ENCODE assay signal across 28 mouse cellular contexts in genomic region chr11:32277736-32278457, GRCm38 (mm10). TPM values are rescaled to one million over a fixed set of nuclear protein-coding genes. Genes with fewer than 3 reads are reported as not detected.
A peak's percentile ranks its signal among the peaks of the same experiment; 100 is the strongest.
DNase-seq lines count a peak whose midpoint lies in the region; ATAC-seq and TF ChIP-seq lines count a peak whose summit lies in the region.
"Had no signal": no experiment of that assay in that cellular context is flagged by ENCODE, and none has a peak within 500 bp of the region (broad histone marks: within the 10 kb centered on the region; RNA-seq: fewer than 3 reads in every experiment).

No protein-coding gene starts in this region.

- no peak for DNase-seq in embryonic facial prominence, embryonic 11.5 days (ENCODE audit: low spot score)
- no peak for DNase-seq in embryonic facial prominence, embryonic 10.5 days (ENCODE audit: low spot score)
- no peak for DNase-seq in heart, adult 9 months (ENCODE audit: low spot score in 2 of 2)
- no peak for DNase-seq in midbrain, embryonic 11.5 days (ENCODE audit: low spot score, missing footprints)
- DNase-seq in midbrain, postnatal 0 days (ENCODE audit: low spot score): no peak
- DNase-seq in yolk sac, embryonic 10.5 days (ENCODE audit: low spot score): peak; percentile 48
- DNase-seq in gastrocnemius, adult 2 months: no peak
- DNase-seq: cerebellum, adult 18-20 months; cerebellum, postnatal 25 days; heart, postnatal 4 days; kidney, adult 2 months; kidney, postnatal 14 days; right cerebral cortex, postnatal 14 days; spleen, adult 18-20 months; thymus, postnatal 36 days had no signal

- H3K9me3 ChIP-seq in embryonic facial prominence, embryonic 11.5 days (replicated peaks; ENCODE audit: control insufficient read depth, low read length): no peaks in the 10 kb centered on the region
- no peaks in the 10 kb centered on the region for H3K9me3 ChIP-seq in embryonic facial prominence, embryonic 10.5 days
- H3K9me3 ChIP-seq in heart, embryonic 13.5 days: no peaks in the 10 kb centered on the region
- H3K9me3 ChIP-seq in midbrain, embryonic 11.5 days (ENCODE audit: control insufficient read depth, low read length): no peaks in the 10 kb centered on the region
- no peaks in the 10 kb centered on the region for H3K9me3 ChIP-seq in midbrain, postnatal 0 days (ENCODE audit: low read length)
- H3K9me3 ChIP-seq: forebrain, embryonic 15.5 days; midbrain, embryonic 12.5 days had no signal

- no peaks in the 10 kb centered on the region for H3K27me3 ChIP-seq in embryonic facial prominence, embryonic 11.5 days (ENCODE audit: control insufficient read depth, insufficient read depth, low read length)
- peaks cover 48% of the 10 kb centered on the region for H3K27me3 ChIP-seq in embryonic facial prominence, embryonic 10.5 days (replicated peaks; ENCODE audit: low read depth, poor library complexity, severe bottlenecking)
- H3K27me3 ChIP-seq in heart, embryonic 13.5 days (replicated peaks): peaks cover 74% of the 10 kb centered on the region
- H3K27me3 ChIP-seq in midbrain, embryonic 11.5 days (ENCODE audit: control insufficient read depth, insufficient read depth, low read length): no peaks in the 10 kb centered on the region; the same call in 1 of the 2 replicates
- H3K27me3 ChIP-seq in midbrain, postnatal 0 days (ENCODE audit: insufficient read depth, low read length): no peaks in the 10 kb centered on the region
- H3K27me3 ChIP-seq: forebrain, embryonic 15.5 days had no signal

- H3K9ac ChIP-seq in embryonic facial prominence, embryonic 11.5 days (replicated peaks; ENCODE audit: low read length): no peak overlapping the region
- H3K9ac ChIP-seq in heart, embryonic 13.5 days: peak overlapping the region; percentile 28
- no peak overlapping the region for H3K9ac ChIP-seq in midbrain, embryonic 11.5 days (ENCODE audit: low read length)
- no peak overlapping the region for H3K9ac ChIP-seq in midbrain, postnatal 0 days (replicated peaks; ENCODE audit: low read length, poor library complexity, severe bottlenecking)
- H3K9ac ChIP-seq: forebrain, embryonic 15.5 days; midbrain, embryonic 12.5 days had no signal

- WGBS in embryonic facial prominence, embryonic 11.5 days: 72% methylated on average over 21 of the region's 21 CpGs
- 68% methylated on average over 21 of the region's 21 CpGs for WGBS in embryonic facial prominence, embryonic 10.5 days
- WGBS in heart, embryonic 13.5 days: 54% methylated on average over 21 of the region's 21 CpGs
- WGBS in midbrain, embryonic 11.5 days: 72% methylated on average over 21 of the region's 21 CpGs
- 82% methylated on average over 21 of the region's 21 CpGs for WGBS in midbrain, postnatal 0 days

- peak; percentile 66; the same call in 1 of the 2 replicates for ATAC-seq in embryonic facial prominence, embryonic 11.5 days (replicated peaks; ENCODE audit: insufficient number of reproducible peaks, low FRiP score, low TSS enrichment, low read depth)
- no peak for ATAC-seq in heart, embryonic 13.5 days (ENCODE audit: extremely low read depth, insufficient number of reproducible peaks, low FRiP score, low TSS enrichment)
- peak; percentile 24; the same call in 1 of the 2 replicates for ATAC-seq in midbrain, embryonic 11.5 days (ENCODE audit: low FRiP score)
- ATAC-seq in midbrain, postnatal 0 days (ENCODE audit: low FRiP score): no peak
- ATAC-seq: CD4-positive, CD25-positive, alpha-beta regulatory T cell, adult 4 months; forebrain, embryonic 15.5 days had no signal

- H3K27ac ChIP-seq in embryonic facial prominence, embryonic 11.5 days (replicated peaks; ENCODE audit: low read depth, low read length): no peak overlapping the region
- no peak overlapping the region for H3K27ac ChIP-seq in embryonic facial prominence, embryonic 10.5 days (replicated peaks)
- peak overlapping the region; percentile 68 for H3K27ac ChIP-seq in heart, embryonic 13.5 days (replicated peaks)
- no peak overlapping the region for H3K27ac ChIP-seq in midbrain, embryonic 11.5 days (ENCODE audit: low read depth, low read length)
- H3K27ac ChIP-seq in midbrain, postnatal 0 days (ENCODE audit: low read depth, low read length): no peak overlapping the region
- no peak overlapping the region for H3K27ac ChIP-seq in gastrocnemius, adult 2 months
- H3K27ac ChIP-seq: forebrain, embryonic 15.5 days; macrophage; midbrain, embryonic 12.5 days had no signal

- intact Hi-C loops in gastrocnemius, adult 2 months (cut with DNase I): no loop called here

- no peaks in the 10 kb centered on the region for H3K36me3 ChIP-seq in embryonic facial prominence, embryonic 11.5 days (replicated peaks; ENCODE audit: control insufficient read depth, insufficient read depth, low read depth, low read length)
- no peaks in the 10 kb centered on the region for H3K36me3 ChIP-seq in embryonic facial prominence, embryonic 10.5 days (replicated peaks)
- H3K36me3 ChIP-seq in heart, embryonic 13.5 days: no peaks in the 10 kb centered on the region
- no peaks in the 10 kb centered on the region for H3K36me3 ChIP-seq in midbrain, embryonic 11.5 days (ENCODE audit: control insufficient read depth, insufficient read depth, low read length)
- H3K36me3 ChIP-seq in midbrain, postnatal 0 days (ENCODE audit: insufficient read depth, low read length): no peaks in the 10 kb centered on the region
- H3K36me3 ChIP-seq: forebrain, embryonic 15.5 days; midbrain, embryonic 12.5 days had no signal

- no peak for TF ChIP-seq CTCF in midbrain, postnatal 0 days (IDR thresholded peaks at IDR 0.05)
- no peak for TF ChIP-seq CTCF in gastrocnemius, adult 2 months (IDR thresholded peaks at IDR 0.05)

- H3K4me1 ChIP-seq in embryonic facial prominence, embryonic 11.5 days (ENCODE audit: control insufficient read depth, insufficient read depth, low read length): no peaks in the 10 kb centered on the region
- no peaks in the 10 kb centered on the region for H3K4me1 ChIP-seq in embryonic facial prominence, embryonic 10.5 days
- no peaks in the 10 kb centered on the region for H3K4me1 ChIP-seq in heart, embryonic 13.5 days
- H3K4me1 ChIP-seq in midbrain, embryonic 11.5 days (ENCODE audit: control insufficient read depth, insufficient read depth, low read length): no peaks in the 10 kb centered on the region
- no peaks in the 10 kb centered on the region for H3K4me1 ChIP-seq in midbrain, postnatal 0 days (ENCODE audit: insufficient read depth, low read length)
- H3K4me1 ChIP-seq: forebrain, embryonic 15.5 days; midbrain, embryonic 12.5 days had no signal

- H3K4me2 ChIP-seq in embryonic facial prominence, embryonic 11.5 days (ENCODE audit: low read depth, low read length): no peak overlapping the region
- peak overlapping the region; percentile 51 for H3K4me2 ChIP-seq in heart, embryonic 13.5 days
- no peak overlapping the region for H3K4me2 ChIP-seq in midbrain, embryonic 11.5 days
- no peak overlapping the region for H3K4me2 ChIP-seq in midbrain, postnatal 0 days (ENCODE audit: low read depth, low read length, poor library complexity, severe bottlenecking)
- H3K4me2 ChIP-seq: forebrain, embryonic 15.5 days; midbrain, embryonic 12.5 days had no signal

- no peak overlapping the region for H3K4me3 ChIP-seq in embryonic facial prominence, embryonic 11.5 days (ENCODE audit: low read depth, low read length)
- no peak overlapping the region for H3K4me3 ChIP-seq in embryonic facial prominence, embryonic 10.5 days
- peak overlapping the region; percentile 20 for H3K4me3 ChIP-seq in heart, embryonic 13.5 days
- no peak overlapping the region for H3K4me3 ChIP-seq in midbrain, embryonic 11.5 days (ENCODE audit: low read depth, low read length)
- H3K4me3 ChIP-seq in midbrain, postnatal 0 days (ENCODE audit: low read depth, low read length): no peak overlapping the region
- H3K4me3 ChIP-seq in gastrocnemius, adult 2 months: no peak overlapping the region
- H3K4me3 ChIP-seq: erythroblast, embryonic 14.5 days; forebrain, embryonic 15.5 days; midbrain, embryonic 12.5 days had no signal

RNA-seq across cellular contexts. Expression of gene Hba-x, which starts 1.7 kb away (rescaled TPM):
- polyA plus RNA-seq in embryonic facial prominence, embryonic 11.5 days (2014; fragmentation: Nextera tagmentation; extraction: Ambion mirVana): 2,193 and 2,570 TPM in 2 replicates
- polyA plus RNA-seq in embryonic facial prominence, embryonic 10.5 days (2016; fragmentation: Nextera tagmentation; extraction: Ambion mirVana): 2,457 and 2,745 TPM in 2 replicates
- 2,385 and 4,851 TPM in 2 replicates for polyA plus RNA-seq in heart, embryonic 13.5 days (2015; fragmentation: Nextera tagmentation; extraction: Ambion mirVana)
- polyA plus RNA-seq in midbrain, embryonic 11.5 days (2014; fragmentation: Nextera tagmentation; extraction: Ambion mirVana): 3,185 and 3,229 TPM in 2 replicates
- total RNA-seq in midbrain, postnatal 0 days (2014; rRNA removed): 0.38 TPM in 1 of 2 replicates, not detected in the other
- polyA plus RNA-seq in midbrain, postnatal 0 days (2015; fragmentation: Nextera tagmentation; extraction: Ambion mirVana): 0.49 TPM in 1 of 2 replicates, not detected in the other
- not detected for total RNA-seq in gastrocnemius, adult 2 months (2021)
- total RNA-seq: adrenal gland, adult 18-20 months; adrenal gland, postnatal 4 days; layer of hippocampus, adult 8-10 months; left cerebral cortex, postnatal 25 days; liver, adult 2 months; neutrophil, adult 5-6 weeks had no signal
- polyA plus RNA-seq: CD4-positive, CD25-positive, alpha-beta regulatory T cell, adult 4 months; gonadal fat pad, adult 2 months; kidney, adult 2 months; liver, adult 2 months; macrophage had no signal

RNA-seq across cellular contexts. Expression of gene Hba-a1, which starts 5.4 kb away (rescaled TPM):
- polyA plus RNA-seq in embryonic facial prominence, embryonic 11.5 days (2014; fragmentation: Nextera tagmentation; extraction: Ambion mirVana): 2,270 and 2,500 TPM in 2 replicates
- polyA plus RNA-seq in embryonic facial prominence, embryonic 10.5 days (2016; fragmentation: Nextera tagmentation; extraction: Ambion mirVana): 1,672 and 2,000 TPM in 2 replicates
- polyA plus RNA-seq in heart, embryonic 13.5 days (2015; fragmentation: Nextera tagmentation; extraction: Ambion mirVana): 17,648 and 28,254 TPM in 2 replicates
- polyA plus RNA-seq in midbrain, embryonic 11.5 days (2014; fragmentation: Nextera tagmentation; extraction: Ambion mirVana): 2,946 and 2,965 TPM in 2 replicates
- 562 and 930 TPM in 2 replicates for total RNA-seq in midbrain, postnatal 0 days (2014; rRNA removed)
- polyA plus RNA-seq in midbrain, postnatal 0 days (2015; fragmentation: Nextera tagmentation; extraction: Ambion mirVana): 470 and 497 TPM in 2 replicates
- 100 to 1,000 TPM; 219 to 309 TPM for total RNA-seq in gastrocnemius, adult 2 months (2021)
- polyA plus RNA-seq: macrophage had no signal

RNA-seq across cellular contexts. Expression of gene Hbq1b, which starts 8.9 kb away (rescaled TPM):
- 6.3 and 6.8 TPM in 2 replicates for polyA plus RNA-seq in embryonic facial prominence, embryonic 11.5 days (2014; fragmentation: Nextera tagmentation; extraction: Ambion mirVana)
- polyA plus RNA-seq in embryonic facial prominence, embryonic 10.5 days (2016; fragmentation: Nextera tagmentation; extraction: Ambion mirVana): 3.9 and 6.1 TPM in 2 replicates
- polyA plus RNA-seq in heart, embryonic 13.5 days (2015; fragmentation: Nextera tagmentation; extraction: Ambion mirVana): 9.6 and 10.0 TPM in 2 replicates
- polyA plus RNA-seq in midbrain, embryonic 11.5 days (2014; fragmentation: Nextera tagmentation; extraction: Ambion mirVana): 6.9 and 7.2 TPM in 2 replicates
- total RNA-seq in midbrain, postnatal 0 days (2014; rRNA removed): 1.7 and 5.9 TPM in 2 replicates
- 1.9 and 3.1 TPM in 2 replicates for polyA plus RNA-seq in midbrain, postnatal 0 days (2015; fragmentation: Nextera tagmentation; extraction: Ambion mirVana)
- total RNA-seq in gastrocnemius, adult 2 months (2021): not detected
- total RNA-seq: adrenal gland, adult 18-20 months; liver, adult 2 months had no signal
- polyA plus RNA-seq: CD4-positive, CD25-positive, alpha-beta regulatory T cell, adult 4 months; liver, adult 2 months; macrophage had no signal

RNA-seq across cellular contexts. Expression of gene Nprl3, which starts 10.4 kb away (rescaled TPM):
- 23.4 and 28.7 TPM in 2 replicates for polyA plus RNA-seq in embryonic facial prominence, embryonic 11.5 days (2014; fragmentation: Nextera tagmentation; extraction: Ambion mirVana)
- polyA plus RNA-seq in embryonic facial prominence, embryonic 10.5 days (2016; fragmentation: Nextera tagmentation; extraction: Ambion mirVana): 45.9 and 47.8 TPM in 2 replicates
- polyA plus RNA-seq in heart, embryonic 13.5 days (2015; fragmentation: Nextera tagmentation; extraction: Ambion mirVana): 33.4 and 34.9 TPM in 2 replicates
- polyA plus RNA-seq in midbrain, embryonic 11.5 days (2014; fragmentation: Nextera tagmentation; extraction: Ambion mirVana): 28.3 and 34.0 TPM in 2 replicates
- total RNA-seq in midbrain, postnatal 0 days (2014; rRNA removed): 36.0 and 44.7 TPM in 2 replicates
- 35.3 and 38.6 TPM in 2 replicates for polyA plus RNA-seq in midbrain, postnatal 0 days (2015; fragmentation: Nextera tagmentation; extraction: Ambion mirVana)
- 10 to 100 TPM; 25.6 to 29.6 TPM for total RNA-seq in gastrocnemius, adult 2 months (2021)

RNA-seq across cellular contexts. Expression of gene Hba-a2, which starts 18.4 kb away (rescaled TPM):
- 4,574 and 5,165 TPM in 2 replicates for polyA plus RNA-seq in embryonic facial prominence, embryonic 11.5 days (2014; fragmentation: Nextera tagmentation; extraction: Ambion mirVana)
- polyA plus RNA-seq in embryonic facial prominence, embryonic 10.5 days (2016; fragmentation: Nextera tagmentation; extraction: Ambion mirVana): 3,087 and 3,755 TPM in 2 replicates
- polyA plus RNA-seq in heart, embryonic 13.5 days (2015; fragmentation: Nextera tagmentation; extraction: Ambion mirVana): 42,363 and 67,294 TPM in 2 replicates
- 5,591 and 5,690 TPM in 2 replicates for polyA plus RNA-seq in midbrain, embryonic 11.5 days (2014; fragmentation: Nextera tagmentation; extraction: Ambion mirVana)
- 1,333 and 2,070 TPM in 2 replicates for total RNA-seq in midbrain, postnatal 0 days (2014; rRNA removed)
- polyA plus RNA-seq in midbrain, postnatal 0 days (2015; fragmentation: Nextera tagmentation; extraction: Ambion mirVana): 1,100 and 1,214 TPM in 2 replicates
- total RNA-seq in gastrocnemius, adult 2 months (2021): 100 to 1,000 TPM; 153 to 208 TPM
- polyA plus RNA-seq: macrophage had no signal

Comparison
In these comparisons a context has a peak if more than half of its experiments do, and no peak if none do; other contexts are left out.
1. ATAC-seq: peak in embryonic facial prominence, embryonic 11.5 days (single experiment) and midbrain, embryonic 11.5 days (single experiment); none in heart, embryonic 13.5 days (single experiment) and midbrain, postnatal 0 days (single experiment).
2. RNA of gene Hba-x, which starts 1.7 kb away (polyA plus RNA-seq): 2,385 to 4,851 TPM in heart, embryonic 13.5 days, 3,185 to 3,229 TPM in midbrain, embryonic 11.5 days, 2,457 to 2,745 TPM in embryonic facial prominence, embryonic 10.5 days and 2,193 to 2,570 TPM in embryonic facial prominence, embryonic 11.5 days; 0.49 TPM in midbrain, postnatal 0 days; every median in the first group is over 1,000 times any median in the second.